Comparison of ENCODE assay signal across 12 mouse cellular contexts in the genomic region with DNA sequence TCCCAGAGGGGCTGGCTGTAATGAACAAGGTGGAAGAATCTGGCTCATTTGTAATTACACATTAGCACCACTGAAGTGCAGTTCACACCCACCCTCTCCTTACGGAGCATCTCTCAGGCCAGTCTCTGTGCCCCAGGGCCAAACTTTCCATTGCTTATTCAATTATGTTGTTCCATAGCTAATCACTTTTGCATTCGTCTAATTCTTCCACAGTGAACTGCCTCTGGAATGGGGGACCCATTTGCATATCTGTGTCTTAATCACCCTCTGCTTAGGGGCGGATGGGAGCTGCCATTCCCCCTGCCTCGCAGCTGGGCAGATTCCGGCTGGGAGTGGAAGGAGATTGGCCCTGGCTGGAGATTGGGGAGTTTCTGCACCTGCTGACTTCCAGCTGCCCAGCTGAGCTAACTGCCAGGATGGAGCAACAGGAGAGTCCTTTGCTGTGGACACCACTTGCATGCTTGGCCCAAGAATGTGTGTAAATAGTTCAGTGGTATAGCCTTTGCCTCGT.
DNase-seq lines count a peak whose midpoint lies in the region; ATAC-seq and TF ChIP-seq lines count a peak whose summit lies in the region.
"Had no signal": no experiment of that assay in that cellular context is flagged by ENCODE, and none has a peak within 500 bp of the region (broad histone marks: within the 10 kb centered on the region; RNA-seq: fewer than 3 reads in every experiment).

No protein-coding gene starts in this region.

- no peak overlapping the region for H3K4me2 ChIP-seq in midbrain, embryonic 11.5 days
- no peak overlapping the region for H3K4me2 ChIP-seq in hindbrain, embryonic 13.5 days
- no peak overlapping the region for H3K4me2 ChIP-seq in midbrain, postnatal 0 days (ENCODE audit: low read depth, low read length, poor library complexity, severe bottlenecking)
- H3K4me2 ChIP-seq: liver, embryonic 13.5 days had no signal

- WGBS in midbrain, embryonic 11.5 days: 50% methylated on average over 6 of the region's 6 CpGs
- 56% methylated on average over 6 of the region's 6 CpGs for WGBS in midbrain, embryonic 10.5 days
- 31% methylated on average over 6 of the region's 6 CpGs for WGBS in hindbrain, embryonic 13.5 days
- 41% methylated on average over 6 of the region's 6 CpGs for WGBS in midbrain, postnatal 0 days

- intact Hi-C loops in left cerebral cortex, postnatal 4 days (cut with DNase I): no loop called here

- no peaks in the 10 kb centered on the region for H3K27me3 ChIP-seq in midbrain, embryonic 11.5 days (ENCODE audit: control insufficient read depth, insufficient read depth, low read length)
- no peaks in the 10 kb centered on the region for H3K27me3 ChIP-seq in midbrain, embryonic 10.5 days (ENCODE audit: low read depth, poor library complexity, severe bottlenecking)
- peaks cover 21% of the 10 kb centered on the region; the same call in 1 of the 2 replicates for H3K27me3 ChIP-seq in hindbrain, embryonic 13.5 days
- no peaks in the 10 kb centered on the region for H3K27me3 ChIP-seq in midbrain, postnatal 0 days (ENCODE audit: insufficient read depth, low read length)
- H3K27me3 ChIP-seq: liver, embryonic 13.5 days had no signal

- H3K27ac ChIP-seq in midbrain, embryonic 11.5 days (ENCODE audit: low read depth, low read length): no peak overlapping the region
- H3K27ac ChIP-seq in midbrain, embryonic 10.5 days (replicated peaks): no peak overlapping the region
- no peak overlapping the region for H3K27ac ChIP-seq in hindbrain, embryonic 13.5 days
- no peak overlapping the region for H3K27ac ChIP-seq in midbrain, postnatal 0 days (ENCODE audit: low read depth, low read length)
- H3K27ac ChIP-seq: liver, embryonic 13.5 days; macrophage had no signal

- ATAC-seq in midbrain, embryonic 11.5 days (ENCODE audit: low FRiP score): 0 out of 2 replicates have a peak, but pooled peaks have one; percentile 50
- ATAC-seq in hindbrain, embryonic 13.5 days (ENCODE audit: low FRiP score): peak; percentile 88
- no peak for ATAC-seq in midbrain, postnatal 0 days (ENCODE audit: low FRiP score)
- ATAC-seq: inflammation-experienced regulatory T-cells, adult 6 months had no signal

- TF ChIP-seq CTCF in midbrain, postnatal 0 days (IDR thresholded peaks at IDR 0.05): no peak

- H3K4me3 ChIP-seq in midbrain, embryonic 11.5 days (ENCODE audit: low read depth, low read length): no peak overlapping the region
- no peak overlapping the region for H3K4me3 ChIP-seq in midbrain, embryonic 10.5 days
- no peak overlapping the region for H3K4me3 ChIP-seq in hindbrain, embryonic 13.5 days
- no peak overlapping the region for H3K4me3 ChIP-seq in midbrain, postnatal 0 days (ENCODE audit: low read depth, low read length)
- H3K4me3 ChIP-seq: liver, embryonic 13.5 days had no signal

- peak; percentile 54 for DNase-seq in adrenal gland, postnatal 14 days
- DNase-seq in adrenal gland, postnatal 25 days: no peak
- DNase-seq in midbrain, embryonic 11.5 days (ENCODE audit: low spot score, missing footprints): no peak
- no peak for DNase-seq in midbrain, embryonic 10.5 days (ENCODE audit: low spot score)
- peak; percentile 56 for DNase-seq in midbrain, postnatal 0 days (ENCODE audit: low spot score)
- DNase-seq in left cerebral cortex, adult 9 months (ENCODE audit: low spot score in 2 of 2): no peak
- DNase-seq in left cerebral cortex, postnatal 4 days: no peak
- DNase-seq: cerebellum, adult 9-10 months; liver, embryonic 13.5 days had no signal

- H3K9ac ChIP-seq in midbrain, embryonic 11.5 days (ENCODE audit: low read length): no peak overlapping the region
- no peak overlapping the region for H3K9ac ChIP-seq in hindbrain, embryonic 13.5 days
- H3K9ac ChIP-seq in midbrain, postnatal 0 days (replicated peaks; ENCODE audit: low read length, poor library complexity, severe bottlenecking): no peak overlapping the region
- H3K9ac ChIP-seq: liver, embryonic 13.5 days had no signal

- peaks cover 3% of the 10 kb centered on the region; the same call in 1 of the 2 replicates for H3K4me1 ChIP-seq in midbrain, embryonic 11.5 days (ENCODE audit: control insufficient read depth, insufficient read depth, low read length)
- H3K4me1 ChIP-seq in midbrain, embryonic 10.5 days: peaks cover 7% of the 10 kb centered on the region
- peaks cover 9% of the 10 kb centered on the region for H3K4me1 ChIP-seq in hindbrain, embryonic 13.5 days (replicated peaks)
- no peaks in the 10 kb centered on the region for H3K4me1 ChIP-seq in midbrain, postnatal 0 days (ENCODE audit: insufficient read depth, low read length)
- H3K4me1 ChIP-seq: liver, embryonic 13.5 days had no signal

- no peaks in the 10 kb centered on the region for H3K9me3 ChIP-seq in midbrain, embryonic 11.5 days (ENCODE audit: control insufficient read depth, low read length)
- H3K9me3 ChIP-seq in midbrain, embryonic 10.5 days (replicated peaks): no peaks in the 10 kb centered on the region
- no peaks in the 10 kb centered on the region for H3K9me3 ChIP-seq in hindbrain, embryonic 13.5 days
- no peaks in the 10 kb centered on the region for H3K9me3 ChIP-seq in midbrain, postnatal 0 days (ENCODE audit: low read length)
- H3K9me3 ChIP-seq: liver, embryonic 13.5 days had no signal

- no peaks in the 10 kb centered on the region for H3K36me3 ChIP-seq in midbrain, embryonic 11.5 days (ENCODE audit: control insufficient read depth, insufficient read depth, low read length)
- no peaks in the 10 kb centered on the region for H3K36me3 ChIP-seq in midbrain, embryonic 10.5 days
- H3K36me3 ChIP-seq in hindbrain, embryonic 13.5 days: no peaks in the 10 kb centered on the region
- H3K36me3 ChIP-seq in midbrain, postnatal 0 days (ENCODE audit: insufficient read depth, low read length): no peaks in the 10 kb centered on the region
- H3K36me3 ChIP-seq: liver, embryonic 13.5 days had no signal

Comparison
In these comparisons a context has a peak if more than half of its experiments do, and no peak if none do; other contexts are left out.
1. DNase-seq: peak in adrenal gland, postnatal 14 days (single experiment) and midbrain, postnatal 0 days (single experiment); none in adrenal gland, postnatal 25 days (single experiment), midbrain, embryonic 11.5 days (single experiment), midbrain, embryonic 10.5 days (single experiment), left cerebral cortex, adult 9 months (0 of 2) and left cerebral cortex, postnatal 4 days (single experiment).